Mouse (Mus musculus) spleen, embryonic (tissue): ENCODE data around the gene Cux2.

Experiments
- CTCF ChIA-PET: fragments of 350-600 bp; sonication (Branson Sonifier 250); formaldehyde crosslinking; loops from one replicate; lab custom pipeline; 2022; lab: Charles Lee

Gene Cux2

DNA sequence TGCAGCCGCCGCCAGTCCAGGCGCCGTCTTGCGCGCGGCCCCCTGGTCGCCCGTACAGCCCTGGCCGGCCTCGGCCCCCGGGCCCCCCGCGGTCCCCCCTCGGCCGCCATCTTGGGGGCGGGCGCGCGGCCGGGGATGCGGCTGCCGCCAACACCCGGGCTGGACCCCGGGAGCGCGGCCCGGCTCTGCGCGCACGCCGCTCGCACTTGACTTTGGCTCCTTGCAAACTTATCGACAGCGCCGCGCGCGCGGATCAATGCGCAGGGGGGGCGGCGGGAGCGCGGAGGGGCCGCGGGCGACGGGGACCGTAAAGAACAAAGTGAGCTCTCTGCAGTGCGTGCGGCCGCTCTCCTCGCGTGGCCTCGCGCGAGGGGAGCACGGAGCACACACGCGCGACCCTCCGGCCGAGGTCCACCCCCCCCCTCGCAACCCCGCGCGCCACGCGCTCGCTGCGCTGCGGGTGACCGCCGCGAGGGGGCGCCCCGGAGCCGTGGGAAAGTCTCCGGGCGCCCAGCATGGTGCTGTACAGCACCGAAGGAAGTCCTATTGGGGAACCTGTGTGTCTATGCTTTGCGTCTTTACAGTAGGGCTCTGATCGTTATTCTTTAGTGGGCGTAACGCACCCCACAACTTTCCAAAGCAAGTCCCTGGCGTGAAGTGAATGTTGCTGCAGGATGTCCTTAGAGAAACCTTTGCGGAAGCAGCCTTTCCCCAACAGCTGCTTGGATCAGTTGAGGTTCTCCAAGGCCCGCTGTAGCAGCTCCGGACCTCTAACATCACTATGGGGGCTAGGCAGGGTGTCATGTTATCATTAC lies at the start of gene Cux2:
Gene Cux2 (minus strand): TSS at position 86 of the 815 bp plus-strand sequence.
- CTCF ChIA-PET = no interaction called here

DNA sequence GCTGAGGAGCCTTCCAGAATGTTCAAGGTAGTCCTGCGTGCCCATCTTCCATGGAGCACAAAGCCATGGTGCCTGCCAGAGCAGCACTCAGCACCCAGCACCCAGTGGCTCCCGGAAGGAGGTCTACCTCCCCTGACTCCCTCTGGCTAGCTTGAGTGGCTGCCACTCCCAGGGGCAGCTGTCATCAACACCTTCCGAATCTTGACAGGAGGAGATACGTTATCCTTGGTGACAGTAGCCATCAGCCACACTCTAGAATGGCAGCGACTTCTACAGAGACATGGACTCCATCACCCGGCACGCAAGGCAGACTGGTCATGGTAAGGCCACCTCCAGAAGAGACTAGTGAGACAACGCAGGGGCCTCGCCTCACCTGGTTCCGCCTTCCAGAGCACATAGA lies 44.5 kb upstream of the Cux2 start:
- CTCF ChIA-PET = interaction anchor here (0.7 kb wide), 1 partner anchor 12 kb away, joined by 9 read pairs; no protein-coding TSS in a partner anchor

DNA sequence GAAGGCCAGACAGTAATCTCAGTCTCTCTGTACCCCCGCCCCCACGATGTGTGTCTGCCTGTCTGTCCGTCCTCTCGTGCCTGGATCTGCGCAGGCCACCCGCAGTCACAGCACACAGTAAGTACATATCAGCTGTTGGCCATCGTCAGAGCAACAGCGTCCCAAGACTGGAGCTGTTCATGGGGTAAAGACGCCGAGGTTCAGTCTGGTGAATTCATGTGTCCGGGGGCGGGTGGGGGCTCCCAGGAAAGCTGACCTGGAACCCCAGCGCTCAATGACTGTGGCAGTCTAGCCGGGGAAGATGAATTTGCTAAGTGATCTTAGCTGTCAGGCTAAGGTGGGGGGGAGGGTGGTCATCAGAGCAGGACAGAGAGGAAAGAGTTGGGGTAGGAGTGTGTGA lies 43.8 kb upstream of the Cux2 start:
- CTCF ChIA-PET = no interaction called here

DNA sequence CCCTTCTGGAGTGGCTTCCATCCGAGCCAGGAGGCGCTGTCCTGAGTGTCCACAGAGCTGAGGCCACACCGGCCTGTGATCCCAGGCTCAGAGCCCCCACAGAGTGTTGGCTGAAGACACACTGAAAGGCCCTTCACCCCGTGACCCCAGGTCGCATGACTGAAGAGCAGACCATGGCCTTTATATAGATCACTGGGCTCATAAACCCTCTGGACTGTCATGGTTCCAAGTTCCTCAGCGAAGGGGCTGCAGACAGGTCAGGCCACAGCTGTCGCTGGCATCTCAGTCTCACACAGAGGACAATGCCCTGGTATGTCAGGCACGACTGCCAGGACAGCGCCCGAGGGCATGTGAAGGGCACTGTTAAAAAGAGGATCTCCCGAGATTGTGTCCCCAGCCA lies 42.9 kb upstream of the Cux2 start:
- CTCF ChIA-PET = interaction anchor here (0.6 kb wide), 1 partner anchor 40 kb away, joined by 5 read pairs; no protein-coding TSS in a partner anchor

DNA sequence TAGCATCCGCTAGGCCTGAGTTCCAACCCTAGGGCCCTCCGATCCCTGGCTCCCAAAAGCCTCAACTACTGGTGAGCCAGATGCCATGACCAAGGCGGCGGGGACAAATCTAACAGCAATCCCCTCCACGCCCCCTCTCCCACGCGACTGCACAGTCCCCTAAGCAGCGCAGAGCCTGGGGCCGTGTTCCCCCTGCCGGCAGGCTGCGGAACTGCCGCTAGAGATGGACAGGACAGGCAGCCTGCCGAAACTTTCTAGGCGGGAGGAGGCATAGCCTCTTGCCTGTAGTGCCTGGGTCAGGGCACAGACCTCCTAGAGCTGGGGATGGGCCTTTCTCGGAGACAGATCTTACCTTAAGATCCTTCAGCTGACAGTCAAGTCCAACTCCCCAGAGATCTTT lies 41.2 kb upstream of the Cux2 start:
- CTCF ChIA-PET = no interaction called here

DNA sequence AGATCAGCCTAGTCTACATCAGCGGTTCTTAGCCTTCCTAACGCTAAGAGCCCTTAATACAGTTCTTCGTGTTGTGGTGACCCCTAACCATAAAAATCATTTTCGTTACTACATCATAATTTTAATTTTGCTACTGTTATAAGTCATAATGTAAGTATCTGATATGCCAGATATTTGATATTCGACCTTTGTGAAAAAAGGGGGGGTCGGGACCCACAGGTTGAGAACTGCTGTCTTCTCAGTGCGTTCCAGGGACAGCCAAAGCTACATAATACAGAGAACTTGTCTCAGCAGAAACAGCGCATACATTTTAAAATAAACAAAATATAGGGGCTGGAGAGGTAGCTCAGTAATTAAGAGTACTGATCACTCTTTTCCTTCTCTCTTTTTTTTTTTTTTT lies 39.8 kb upstream of the Cux2 start:
- CTCF ChIA-PET = interaction anchor here (0.6 to 0.7 kb wide), 4 partner anchors 42 to 535 kb away, joined by 3 to 7 read pairs (median 6); no protein-coding TSS in a partner anchor

DNA sequence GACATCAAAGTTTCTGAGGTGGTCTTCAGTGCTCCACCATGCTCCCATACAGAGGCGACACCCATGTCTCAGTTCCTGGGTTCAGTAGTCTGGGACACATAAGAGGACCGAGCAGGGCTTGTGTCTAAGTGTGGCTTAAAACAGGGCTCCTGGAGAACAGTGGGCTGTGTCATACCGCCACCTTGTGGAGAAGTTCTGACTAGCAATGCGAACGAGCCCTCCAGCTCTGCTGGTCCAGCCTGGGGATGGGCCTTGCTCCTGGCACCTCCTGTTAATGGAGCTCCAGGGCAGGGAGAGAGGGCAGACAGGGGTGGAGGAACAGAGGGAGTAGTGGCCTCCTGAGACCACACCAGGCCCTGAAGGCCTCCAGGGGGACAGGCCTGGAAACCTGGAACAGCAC lies 39.0 kb upstream of the Cux2 start:
- CTCF ChIA-PET = interaction anchor here (0.6 kb wide), 1 partner anchor 81 kb away, joined by 3 read pairs; no protein-coding TSS in a partner anchor

DNA sequence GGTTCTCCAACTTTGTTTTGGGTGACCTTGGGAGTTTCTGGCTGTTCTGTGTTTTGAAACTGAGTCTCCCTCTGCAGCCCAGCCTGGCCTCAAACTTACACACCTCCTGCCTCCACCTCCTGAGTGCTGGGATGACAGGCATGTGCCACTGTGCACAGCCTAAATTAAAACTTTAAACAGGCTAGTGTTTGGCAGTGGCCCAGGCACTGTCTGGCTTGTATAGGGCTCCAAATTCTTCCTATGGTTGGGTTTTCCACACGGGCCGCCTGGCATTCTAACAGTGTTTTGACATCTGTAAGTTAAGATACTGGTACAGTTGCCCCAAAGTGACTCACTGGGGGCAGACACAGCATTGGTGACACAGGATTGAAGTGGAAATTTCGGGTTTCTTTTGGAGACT lies 36.2 kb upstream of the Cux2 start:
- CTCF ChIA-PET = no interaction called here

DNA sequence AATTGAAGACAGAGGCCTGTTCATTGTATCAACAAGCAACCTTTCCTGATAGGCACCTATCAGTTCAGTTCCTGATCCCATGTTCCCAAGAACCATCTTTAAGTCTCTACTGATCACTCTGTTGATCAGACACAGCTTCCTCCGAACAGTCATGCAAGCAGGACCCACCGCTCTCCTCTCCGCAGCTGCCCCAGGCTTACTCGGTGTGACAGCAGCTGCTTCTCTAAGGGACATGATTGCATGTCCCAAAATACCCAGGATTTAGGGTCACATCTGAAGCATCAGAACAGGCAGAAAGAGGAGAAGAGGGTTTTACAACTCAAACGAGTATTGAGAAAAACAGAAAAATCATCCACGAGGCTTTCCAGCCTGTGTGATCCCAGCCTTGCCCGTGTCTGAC lies 35.4 kb upstream of the Cux2 start:
- CTCF ChIA-PET = no interaction called here

DNA sequence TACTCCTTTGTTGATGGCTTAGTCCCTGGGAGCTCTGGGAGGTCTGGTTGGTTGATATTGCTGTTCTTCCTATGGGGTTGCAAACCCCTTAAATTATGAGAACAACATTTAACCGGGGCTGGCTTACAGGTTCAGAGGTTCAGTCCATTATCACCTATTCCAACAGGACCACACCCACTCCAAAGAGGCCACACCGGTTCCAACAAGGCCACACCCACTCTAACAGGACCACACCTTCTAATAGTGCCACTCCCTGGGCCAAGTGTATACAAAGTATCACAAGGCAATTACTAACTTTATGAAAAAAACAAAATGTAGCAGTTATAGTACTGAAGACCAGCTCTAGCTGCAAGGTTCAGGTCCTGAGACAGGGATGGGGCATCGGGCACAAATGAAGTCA lies 34.6 kb upstream of the Cux2 start:
- CTCF ChIA-PET = no interaction called here

DNA sequence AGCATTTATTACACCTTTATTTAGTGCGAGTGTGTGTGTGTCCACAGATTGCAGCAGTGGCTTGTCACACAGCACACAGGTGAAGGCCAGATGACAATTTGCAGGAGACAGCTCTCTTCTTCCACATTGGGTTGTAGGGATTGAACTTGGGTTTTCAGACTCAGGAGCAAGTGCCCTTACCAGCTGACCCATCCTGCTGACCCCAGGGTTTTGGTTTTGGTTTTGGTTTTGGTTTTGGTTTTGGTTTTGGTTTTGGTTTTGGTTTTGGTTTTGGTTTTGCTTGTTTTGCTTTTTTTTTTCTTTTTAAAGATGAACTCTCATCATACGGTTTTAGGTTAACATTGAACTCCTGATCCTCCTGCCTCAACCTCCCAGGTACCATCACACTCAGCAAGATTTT lies 33.4 kb upstream of the Cux2 start:
- CTCF ChIA-PET = no interaction called here

DNA sequence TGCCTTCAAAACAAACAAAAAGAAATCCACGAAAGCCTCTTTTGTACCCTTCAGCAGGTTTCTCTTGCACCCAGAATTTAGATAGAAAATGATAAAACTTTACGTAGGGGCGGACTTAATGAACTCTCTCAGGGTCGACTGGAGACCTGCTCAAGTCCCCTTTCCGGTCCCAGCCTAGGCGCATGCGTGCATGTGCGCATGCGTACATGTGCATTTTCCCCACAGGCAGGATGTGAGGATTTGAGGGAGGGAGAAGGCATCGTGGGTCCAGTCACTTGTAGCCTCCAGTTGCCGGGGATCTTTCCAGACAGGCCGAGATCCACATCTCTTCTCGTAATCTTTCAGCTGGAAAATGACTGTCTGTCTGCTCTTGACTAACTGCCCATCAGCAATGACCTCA lies 31.6 kb upstream of the Cux2 start:
- CTCF ChIA-PET = interaction anchor here (0.5 kb wide), 1 partner anchor 82 kb away, joined by 3 read pairs; no protein-coding TSS in a partner anchor

DNA sequence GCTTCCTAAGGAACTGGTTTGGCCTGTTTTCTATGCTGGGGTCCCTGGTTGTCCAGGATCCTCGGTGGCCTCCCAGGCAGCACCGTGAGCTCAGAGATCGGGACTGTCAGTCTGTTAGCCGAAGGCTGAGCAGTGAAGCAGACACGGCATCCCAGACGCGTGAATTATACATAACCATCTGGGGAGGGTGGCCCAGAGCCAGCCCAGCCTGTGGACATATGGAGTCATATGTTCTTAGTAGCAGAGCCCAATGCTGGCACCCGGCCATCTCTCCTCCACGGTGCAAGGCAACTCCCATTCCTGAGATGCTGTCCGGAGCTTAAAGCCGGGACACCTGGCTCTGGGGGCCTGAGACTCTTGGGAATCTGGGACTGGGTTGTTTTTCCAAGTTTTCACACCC lies 31.0 kb upstream of the Cux2 start:
- CTCF ChIA-PET = no interaction called here

DNA sequence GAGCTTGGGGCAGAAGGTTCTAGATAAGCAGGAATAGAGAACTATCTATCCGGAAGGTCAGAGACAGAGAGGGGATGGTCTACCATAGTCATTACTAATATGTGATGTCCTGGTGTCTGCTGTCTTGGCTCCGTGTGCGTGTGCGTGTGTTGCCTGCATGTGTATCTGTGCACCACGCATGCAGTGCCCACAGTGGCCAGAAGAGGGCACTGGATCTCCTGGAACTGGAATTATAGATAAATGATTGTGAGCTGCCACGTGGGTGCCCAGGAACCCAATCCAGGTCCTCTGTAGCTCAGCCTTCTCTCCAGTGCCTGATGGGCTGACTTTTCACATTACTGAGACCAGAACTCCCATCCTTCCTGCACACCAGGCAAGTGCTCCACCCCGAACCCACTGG lies 29.9 kb upstream of the Cux2 start:
- CTCF ChIA-PET = no interaction called here

DNA sequence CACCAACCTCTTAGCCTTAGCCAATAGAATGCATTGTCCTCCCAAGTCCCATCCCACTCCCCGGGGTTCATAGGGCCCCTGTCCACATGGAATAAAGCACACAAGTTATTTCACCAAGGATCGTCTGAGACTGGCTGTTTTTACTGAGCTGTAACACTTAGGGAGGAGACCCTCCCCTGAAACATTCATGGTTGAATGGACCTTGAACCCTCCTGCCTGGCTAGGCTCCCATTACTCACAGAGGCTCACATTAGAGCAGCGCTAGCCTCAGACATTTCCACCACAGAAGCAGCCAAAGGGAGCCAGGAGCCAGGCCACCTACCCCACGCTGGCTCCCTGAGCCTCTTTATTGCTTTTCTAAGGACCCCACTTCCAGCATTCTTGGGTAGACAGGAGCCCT lies 27.3 kb upstream of the Cux2 start:
- CTCF ChIA-PET = no interaction called here

DNA sequence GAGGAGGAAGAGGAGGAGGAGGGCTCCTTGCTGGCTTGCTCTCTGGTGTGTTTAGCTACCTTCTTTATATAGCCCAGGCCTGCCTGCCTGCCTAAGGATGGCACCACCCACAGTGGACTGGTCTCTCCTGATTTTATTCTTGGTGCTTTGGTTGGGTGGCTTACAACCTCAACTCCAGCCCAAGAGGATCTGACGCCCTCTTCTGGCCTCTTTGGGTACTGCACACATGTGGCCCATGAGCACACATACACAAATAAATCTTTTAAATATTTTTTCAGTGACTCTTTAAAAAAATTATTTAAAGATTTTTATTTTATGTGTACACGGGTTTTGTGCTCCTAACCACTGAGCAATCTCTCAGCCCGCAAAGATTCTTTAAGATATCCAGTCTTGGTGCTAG lies 25.8 kb upstream of the Cux2 start:
- CTCF ChIA-PET = no interaction called here

DNA sequence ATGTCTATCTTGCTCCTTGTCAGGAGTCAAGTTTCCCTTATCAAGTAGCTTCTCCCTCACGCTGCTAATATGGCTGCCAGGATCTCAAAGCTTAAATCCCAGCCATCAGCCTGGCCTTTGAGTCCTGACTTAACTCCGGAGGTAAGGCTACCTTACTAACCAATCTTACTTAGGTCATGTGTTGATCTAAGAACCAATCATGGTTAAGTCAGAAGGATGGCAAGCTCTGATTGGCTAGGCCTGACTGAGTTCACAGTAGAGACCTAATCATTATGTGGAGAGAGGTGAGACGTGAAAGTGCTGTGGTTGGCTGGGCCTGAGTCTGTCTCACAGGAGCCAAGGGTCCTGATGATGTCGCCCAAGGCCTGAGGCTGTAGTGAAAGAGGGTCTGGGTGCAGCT lies 22.1 kb upstream of the Cux2 start:
- CTCF ChIA-PET = interaction anchor here (0.6 kb wide), 1 partner anchor 12 kb away, joined by 4 read pairs; no protein-coding TSS in a partner anchor

DNA sequence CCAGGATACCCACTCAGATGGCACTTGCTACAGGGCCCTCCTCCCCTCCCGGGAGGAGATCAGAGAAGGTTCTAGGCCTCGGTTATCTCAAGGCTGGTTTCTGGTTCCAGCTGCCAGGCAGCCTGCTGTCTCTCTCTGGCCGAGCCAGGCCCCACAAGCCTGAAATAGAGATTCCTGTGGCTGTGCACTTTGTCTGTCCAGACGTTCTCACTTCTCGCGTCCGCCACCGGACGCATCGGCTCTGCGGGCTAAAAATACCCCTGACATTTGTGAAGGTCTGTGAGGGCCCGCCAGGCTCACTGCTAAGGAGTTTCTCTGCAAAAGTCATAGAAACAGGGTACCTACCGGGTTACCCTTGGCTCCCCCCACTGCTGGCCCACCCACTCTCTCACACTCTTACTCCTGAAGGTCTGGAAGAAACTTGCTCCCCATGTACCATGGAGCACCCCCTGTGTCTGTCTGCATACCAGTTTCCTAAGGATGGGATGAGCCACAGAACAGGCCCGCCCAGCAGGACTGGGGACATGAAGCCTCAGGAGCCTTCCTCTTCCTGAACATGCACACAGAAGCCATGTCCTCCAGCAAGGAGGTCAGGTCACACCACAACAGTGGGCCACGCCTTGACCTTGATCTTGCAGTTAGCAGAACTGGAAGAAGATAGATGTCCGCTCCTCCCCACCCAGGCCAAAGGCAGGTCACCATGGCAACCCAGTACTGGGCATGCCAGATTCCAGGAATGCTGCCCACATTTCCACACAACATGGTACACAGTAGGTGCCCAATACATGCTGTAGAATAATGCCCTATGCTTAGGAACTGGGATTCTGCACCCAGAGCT lies 21.3 kb upstream of the Cux2 start:
- CTCF ChIA-PET = no interaction called here

DNA sequence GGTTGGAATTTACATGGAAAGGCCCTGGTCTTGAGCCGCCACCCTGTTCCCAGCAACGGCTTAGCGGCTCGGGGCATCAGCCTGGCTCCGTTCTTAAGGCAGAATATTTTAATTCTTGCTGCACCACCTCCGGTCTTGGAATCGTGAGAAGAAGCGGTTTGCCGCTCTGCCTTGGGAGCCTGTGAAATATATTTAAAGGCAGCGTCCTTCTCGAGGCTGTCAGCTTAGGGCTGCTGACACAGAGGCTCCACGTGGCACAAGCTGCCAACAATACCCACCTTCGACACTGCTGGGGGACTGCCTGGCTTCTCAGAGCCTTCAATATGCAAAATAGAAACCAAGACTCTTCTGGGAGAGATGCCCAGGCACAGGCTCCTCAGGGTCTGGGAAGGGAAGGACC lies 18.7 kb upstream of the Cux2 start:
- CTCF ChIA-PET = no interaction called here

DNA sequence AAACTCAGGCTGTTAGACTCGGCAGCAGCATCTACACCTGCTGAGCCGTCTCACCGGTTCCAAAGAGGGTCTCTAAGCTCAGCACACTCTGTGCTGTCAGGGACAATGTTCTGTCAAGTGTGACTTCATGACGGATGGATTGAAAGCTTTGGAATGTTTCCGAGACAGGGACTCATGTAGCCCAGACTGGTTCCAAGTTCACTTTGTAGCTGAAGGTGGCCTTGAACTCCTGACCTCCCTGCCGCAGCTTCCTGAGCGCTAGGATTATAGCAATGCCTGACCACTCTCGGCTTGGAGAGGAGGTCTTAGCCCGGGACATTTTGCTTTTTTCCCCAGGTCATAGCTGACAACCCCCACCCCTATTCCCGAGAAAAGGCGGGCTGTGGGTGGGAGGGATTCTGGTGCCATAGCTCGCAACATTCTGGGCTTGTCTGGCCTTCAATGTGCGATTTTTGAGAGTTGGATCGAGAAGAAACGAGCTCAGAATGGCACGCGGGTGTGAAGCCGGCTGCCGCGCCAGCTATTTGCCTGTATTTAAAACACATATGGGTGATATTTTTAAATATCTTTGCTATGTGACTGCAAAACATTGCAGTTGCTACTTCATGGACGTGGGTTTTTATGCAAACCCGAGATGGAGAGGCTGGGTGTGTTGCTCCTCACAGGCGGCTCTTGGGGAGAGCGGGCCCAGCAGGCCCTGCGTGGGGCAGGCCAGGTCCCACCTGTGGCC lies 13.5 kb upstream of the Cux2 start:
- CTCF ChIA-PET = interaction anchor here (0.6 kb wide), 1 partner anchor 275 kb away, joined by 3 read pairs; no protein-coding TSS in a partner anchor

DNA sequence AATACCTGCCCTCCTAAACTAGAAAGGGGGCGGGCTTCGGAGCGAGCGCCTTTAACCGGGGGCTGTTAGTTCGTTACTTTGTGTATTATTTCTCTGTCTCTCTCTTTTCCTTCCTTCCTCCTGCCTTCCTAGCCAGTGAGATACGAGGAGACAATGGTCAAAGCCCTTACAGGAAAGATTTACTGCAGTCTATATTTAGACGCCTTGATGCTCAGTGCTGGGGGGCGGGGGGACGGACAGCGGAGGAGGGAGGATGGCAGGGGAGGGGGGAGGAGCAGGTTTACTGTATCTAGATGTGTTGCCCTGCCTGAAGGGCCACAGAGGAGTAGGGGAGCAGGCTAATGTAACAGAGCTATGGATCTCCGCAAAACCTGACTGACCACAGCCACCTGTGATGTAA lies 12.6 kb upstream of the Cux2 start:
- CTCF ChIA-PET = no interaction called here
